Mouse (Mus musculus): ENCODE data around the gene Mitf.

The Mitf gene

GRCm38 (mm10) chr6:97918481-97918880 lies 111.6 kb downstream of the Mitf start:
- Histone ChIP-seq H3K4me1 (replicated peaks; ENCODE audit: low read depth, low read length) (peaks cover 9% of the 10 kb centered on the region), H3K4me3 (replicated peaks; ENCODE audit: low read length) (no peak overlapping the region), H3K9me3 (ENCODE audit: low read length) (no peaks in the 10 kb centered on the region), H3K27me3 (ENCODE audit: insufficient read depth, low read length) (no peaks in the 10 kb centered on the region), H3K36me3 (ENCODE audit: insufficient read depth, low read length) (no peaks in the 10 kb centered on the region)
- TF ChIP-seq POU5F1 (IDR thresholded peaks at IDR 0.05; ENCODE audit: borderline replicate concordance, low read length) = no peak

DNA sequence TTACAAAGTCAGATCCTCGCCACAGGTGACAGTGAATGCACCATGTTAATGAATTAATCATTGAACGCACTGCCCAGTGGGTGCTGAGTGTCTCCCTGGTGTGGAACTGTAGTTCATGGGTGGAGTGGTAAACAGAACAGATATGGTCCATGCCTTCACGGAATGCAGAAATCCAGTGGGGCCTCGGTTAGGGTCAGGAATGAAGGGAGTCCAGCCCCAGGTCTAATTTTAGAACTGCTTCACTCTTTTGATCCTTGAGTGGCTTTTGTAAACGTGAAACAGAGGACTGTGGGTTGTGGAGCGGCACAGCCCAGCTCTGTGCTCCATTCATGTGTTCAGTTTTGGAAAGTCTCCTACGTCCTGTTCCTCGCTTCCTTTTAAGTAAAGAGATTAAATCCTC lies 112.4 kb downstream of the Mitf start:
- Histone ChIP-seq H3K36me3 (ENCODE audit: insufficient read depth, low read length) (no peaks in the 10 kb centered on the region), H3K27me3 (ENCODE audit: insufficient read depth, low read length) (no peaks in the 10 kb centered on the region), H3K4me1 (replicated peaks; ENCODE audit: low read depth, low read length) (peaks cover 9% of the 10 kb centered on the region), H3K4me3 (replicated peaks; ENCODE audit: low read length) (no peak overlapping the region), H3K9me3 (ENCODE audit: low read length) (no peaks in the 10 kb centered on the region)
- TF ChIP-seq CTCF (conservative IDR thresholded peaks at IDR 0.05; ENCODE audit: low read length) (no peak), POU5F1 (IDR thresholded peaks at IDR 0.05; ENCODE audit: borderline replicate concordance, low read length) (no peak), NANOG (IDR thresholded peaks at IDR 0.05; ENCODE audit: borderline replicate concordance, low read length) (no peak)

GRCm38 (mm10) chr6:97921591-97921990 lies 114.7 kb downstream of the Mitf start:
- H3K4me1 ChIP-seq (replicated peaks; ENCODE audit: low read depth, low read length) = peaks cover 9% of the 10 kb centered on the region
- no peaks in the 10 kb centered on the region for H3K27me3 ChIP-seq (ENCODE audit: insufficient read depth, low read length)
- no peak overlapping the region for H3K4me3 ChIP-seq (replicated peaks; ENCODE audit: low read length)
- TF ChIP-seq CTCF (conservative IDR thresholded peaks at IDR 0.05; ENCODE audit: low read length) (no peak), POU5F1 (IDR thresholded peaks at IDR 0.05; ENCODE audit: borderline replicate concordance, low read length) (no peak)
- H3K9me3 ChIP-seq (ENCODE audit: low read length) = no peaks in the 10 kb centered on the region
- H3K36me3 ChIP-seq (ENCODE audit: insufficient read depth, low read length) = no peaks in the 10 kb centered on the region

- H3K9me3 ChIP-seq (ENCODE audit: low read length) = no peaks in the 10 kb centered on the region
- H3K27me3 ChIP-seq (ENCODE audit: insufficient read depth, low read length) = no peaks in the 10 kb centered on the region
- TF ChIP-seq NANOG (IDR thresholded peaks at IDR 0.05; ENCODE audit: borderline replicate concordance, low read length) (no peak), POU5F1 (IDR thresholded peaks at IDR 0.05; ENCODE audit: borderline replicate concordance, low read length) (no peak), CTCF (conservative IDR thresholded peaks at IDR 0.05; ENCODE audit: low read length) (no peak)
- peaks cover 3% of the 10 kb centered on the region for H3K4me1 ChIP-seq (replicated peaks; ENCODE audit: low read depth, low read length)
- H3K36me3 ChIP-seq (ENCODE audit: insufficient read depth, low read length) = no peaks in the 10 kb centered on the region
- no peak overlapping the region for H3K4me3 ChIP-seq (replicated peaks; ENCODE audit: low read length)
Observed at GRCm38 (mm10) chr6:97924221-97924620, 117.4 kb downstream of the Mitf start.

GRCm38 (mm10) chr6:97929051-97929450 lies 122.2 kb downstream of the Mitf start:
- Histone ChIP-seq H3K9me3 (ENCODE audit: low read length) (no peaks in the 10 kb centered on the region), H3K36me3 (ENCODE audit: insufficient read depth, low read length) (no peaks in the 10 kb centered on the region), H3K27me3 (ENCODE audit: insufficient read depth, low read length) (no peaks in the 10 kb centered on the region), H3K4me1 (replicated peaks; ENCODE audit: low read depth, low read length) (no peaks in the 10 kb centered on the region), H3K4me3 (replicated peaks; ENCODE audit: low read length) (no peak overlapping the region)
- TF ChIP-seq POU5F1 (IDR thresholded peaks at IDR 0.05; ENCODE audit: borderline replicate concordance, low read length) (no peak), NANOG (IDR thresholded peaks at IDR 0.05; ENCODE audit: borderline replicate concordance, low read length) (no peak), CTCF (conservative IDR thresholded peaks at IDR 0.05; ENCODE audit: low read length) (no peak)

DNA sequence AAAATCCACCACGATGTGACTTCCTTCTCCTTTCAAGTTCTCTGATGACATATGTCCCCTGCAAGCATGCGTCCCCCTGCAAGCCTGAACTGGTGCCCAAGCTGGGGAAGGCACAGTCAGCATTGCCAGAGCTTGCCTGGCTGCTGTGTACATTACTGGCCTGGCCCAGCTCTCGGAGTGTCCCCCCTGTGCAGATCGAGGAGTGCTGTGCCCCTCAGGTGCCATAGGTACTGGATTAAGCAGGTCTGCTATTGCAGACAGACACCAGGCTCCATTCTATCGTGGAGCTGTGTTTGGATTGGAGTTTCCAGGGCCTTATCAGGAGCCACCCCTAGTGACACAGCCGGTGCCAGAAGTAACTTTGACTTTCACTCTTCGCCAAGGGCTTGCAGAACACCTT lies 122.6 kb downstream of the Mitf start:
- H3K9me3 ChIP-seq (ENCODE audit: low read length) = no peaks in the 10 kb centered on the region
- H3K27me3 ChIP-seq (ENCODE audit: insufficient read depth, low read length) = no peaks in the 10 kb centered on the region
- H3K36me3 ChIP-seq (ENCODE audit: insufficient read depth, low read length) = no peaks in the 10 kb centered on the region
- no peak overlapping the region for H3K4me3 ChIP-seq (replicated peaks; ENCODE audit: low read length)
- H3K4me1 ChIP-seq (replicated peaks; ENCODE audit: low read depth, low read length) = no peaks in the 10 kb centered on the region
- TF ChIP-seq CTCF (conservative IDR thresholded peaks at IDR 0.05; ENCODE audit: low read length) = no peak
- no peak for TF ChIP-seq POU5F1 (IDR thresholded peaks at IDR 0.05; ENCODE audit: borderline replicate concordance, low read length)

- no peak for TF ChIP-seq POU5F1 (IDR thresholded peaks at IDR 0.05; ENCODE audit: borderline replicate concordance, low read length)
- TF ChIP-seq NANOG (IDR thresholded peaks at IDR 0.05; ENCODE audit: borderline replicate concordance, low read length) = no peak
- no peak for TF ChIP-seq CTCF (conservative IDR thresholded peaks at IDR 0.05; ENCODE audit: low read length)
- Histone ChIP-seq H3K9me3 (ENCODE audit: low read length) (no peaks in the 10 kb centered on the region), H3K27me3 (ENCODE audit: insufficient read depth, low read length) (no peaks in the 10 kb centered on the region), H3K36me3 (ENCODE audit: insufficient read depth, low read length) (no peaks in the 10 kb centered on the region), H3K4me1 (replicated peaks; ENCODE audit: low read depth, low read length) (no peaks in the 10 kb centered on the region), H3K4me3 (replicated peaks; ENCODE audit: low read length) (no peak overlapping the region)
Observed at GRCm38 (mm10) chr6:97937139-97937538, 130.3 kb downstream of the Mitf start.

DNA sequence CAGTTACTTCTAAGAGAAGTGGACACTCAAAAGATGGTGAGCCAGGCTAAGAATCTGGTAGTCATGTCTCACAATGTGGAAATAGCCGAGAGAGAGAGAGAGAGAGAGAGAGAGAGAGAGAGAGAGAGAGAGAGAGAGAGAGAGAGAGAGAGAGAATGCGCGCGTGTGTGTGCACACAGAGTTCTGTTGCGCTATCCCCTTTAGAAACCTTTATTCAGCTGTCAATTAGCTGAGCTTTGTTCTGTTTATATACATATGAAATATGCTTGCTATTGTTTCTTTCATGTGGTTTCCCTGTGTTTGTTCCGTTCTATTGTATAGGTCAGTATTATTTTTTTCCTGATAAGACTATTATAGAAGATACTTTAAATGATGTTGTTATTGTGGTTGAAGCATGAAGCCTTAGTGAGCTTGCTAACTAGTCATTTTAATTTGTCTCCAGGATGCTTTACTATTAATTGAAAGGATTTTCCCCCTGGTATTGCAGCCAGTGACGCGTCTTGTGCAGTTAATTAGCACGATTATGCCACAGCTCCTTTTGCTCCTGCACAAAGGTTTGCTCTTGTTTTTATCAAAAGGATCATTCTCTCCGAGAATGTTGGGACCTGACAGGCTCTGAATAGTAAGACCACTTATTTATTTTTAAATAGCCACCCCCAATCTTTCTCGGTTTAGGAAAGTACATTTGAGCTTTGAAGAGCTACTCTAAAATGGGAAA lies 131.2 kb downstream of the Mitf start:
- no peaks in the 10 kb centered on the region for H3K36me3 ChIP-seq (ENCODE audit: insufficient read depth, low read length)
- TF ChIP-seq POU5F1 (IDR thresholded peaks at IDR 0.05; ENCODE audit: borderline replicate concordance, low read length) = no peak
- no peak for TF ChIP-seq CTCF (conservative IDR thresholded peaks at IDR 0.05; ENCODE audit: low read length)
- H3K4me3 ChIP-seq (replicated peaks; ENCODE audit: low read length) = no peak overlapping the region
- H3K27me3 ChIP-seq (ENCODE audit: insufficient read depth, low read length) = no peaks in the 10 kb centered on the region
- H3K9me3 ChIP-seq (ENCODE audit: low read length) = no peaks in the 10 kb centered on the region
- no peaks in the 10 kb centered on the region for H3K4me1 ChIP-seq (replicated peaks; ENCODE audit: low read depth, low read length)

DNA sequence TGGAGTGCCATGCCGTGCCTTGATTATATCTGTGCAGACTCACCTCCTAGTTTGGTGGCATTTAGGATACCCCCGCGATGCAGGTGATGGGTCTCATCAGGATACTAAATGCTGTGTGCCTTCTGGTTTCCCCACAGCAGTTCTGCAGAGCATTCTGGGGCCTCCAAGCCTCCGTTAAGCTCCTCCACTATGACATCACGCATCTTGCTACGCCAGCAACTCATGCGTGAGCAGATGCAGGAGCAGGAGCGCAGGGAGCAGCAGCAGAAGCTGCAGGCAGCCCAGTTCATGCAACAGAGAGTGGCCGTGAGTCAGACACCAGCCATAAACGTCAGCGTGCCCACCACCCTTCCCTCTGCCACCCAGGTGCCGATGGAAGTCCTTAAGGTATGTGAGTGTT lies 134.1 kb downstream of the Mitf start:
- no peaks in the 10 kb centered on the region for H3K27me3 ChIP-seq (ENCODE audit: insufficient read depth, low read length)
- H3K4me3 ChIP-seq (replicated peaks; ENCODE audit: low read length) = no peak overlapping the region
- H3K9me3 ChIP-seq (ENCODE audit: low read length) = no peaks in the 10 kb centered on the region
- no peaks in the 10 kb centered on the region for H3K4me1 ChIP-seq (replicated peaks; ENCODE audit: low read depth, low read length)
- no peaks in the 10 kb centered on the region for H3K36me3 ChIP-seq (ENCODE audit: insufficient read depth, low read length)
- no peak for TF ChIP-seq POU5F1 (IDR thresholded peaks at IDR 0.05; ENCODE audit: borderline replicate concordance, low read length)
- TF ChIP-seq CTCF (conservative IDR thresholded peaks at IDR 0.05; ENCODE audit: low read length) = no peak
- TF ChIP-seq NANOG (IDR thresholded peaks at IDR 0.05; ENCODE audit: borderline replicate concordance, low read length) = no peak

Data from E14TG2a.4 (cell line).